Mouse (Mus musculus): ENCODE data around the gene Agap2.

DNA sequence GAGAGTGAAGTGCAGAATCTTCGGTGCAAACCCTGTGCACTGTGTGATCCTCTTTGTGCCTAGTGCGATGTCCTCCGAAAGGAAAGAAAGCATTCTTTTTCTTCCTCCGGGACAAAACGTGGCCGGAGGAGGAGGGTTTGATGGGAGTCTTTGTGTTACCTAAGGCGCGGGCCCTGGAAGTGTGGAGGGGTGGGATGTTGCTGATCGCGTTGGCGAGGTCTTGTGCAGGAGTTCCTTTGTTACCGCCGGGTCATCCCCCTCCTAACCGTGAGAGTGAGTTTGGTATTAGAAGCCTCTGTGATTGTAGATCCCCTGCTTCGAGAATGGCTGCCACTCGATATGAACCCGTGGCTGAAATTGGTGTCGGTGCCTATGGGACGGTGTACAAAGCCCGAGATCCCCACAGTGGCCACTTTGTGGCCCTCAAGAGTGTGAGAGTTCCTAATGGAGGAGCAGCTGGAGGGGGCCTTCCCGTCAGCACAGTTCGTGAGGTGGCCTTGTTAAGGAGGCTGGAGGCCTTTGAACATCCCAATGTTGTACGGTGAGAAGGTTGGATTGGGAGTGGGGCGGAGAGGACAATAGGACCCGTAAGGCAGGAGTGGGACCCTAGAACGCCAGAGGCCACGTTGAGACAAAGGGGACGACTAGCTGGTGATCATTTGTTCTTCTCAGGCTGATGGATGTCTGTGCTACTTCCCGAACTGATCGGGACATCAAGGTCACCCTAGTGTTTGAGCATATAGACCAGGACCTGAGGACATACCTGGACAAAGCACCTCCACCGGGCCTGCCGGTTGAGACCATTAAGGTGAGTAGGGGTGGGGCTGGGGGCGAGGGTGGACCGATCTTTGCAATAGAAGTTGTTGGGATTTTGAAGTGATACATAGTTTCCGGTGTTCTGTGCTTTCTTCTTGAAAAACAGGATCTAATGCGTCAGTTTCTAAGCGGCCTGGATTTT, 10.9 kb upstream of the Agap2 start:
- no peak for TF ChIP-seq CTCF (IDR thresholded peaks at IDR 0.05; ENCODE audit: insufficient read depth, low read length)
- no peak for TF ChIP-seq POLR2A (IDR thresholded peaks at IDR 0.05; ENCODE audit: borderline replicate concordance, extremely low read depth, low read depth, low read length)

Data from lung, adult 2 months (tissue).